Mouse (Mus musculus) C2C12 (cell line): ENCODE results near the gene Rab7.

Source experiments
- CEBPB ChIP-seq: IDR thresholded peaks from one replicate; pipeline ENCODE4 v1.6.1; 2011; ENCODE audit warnings: low read depth, mild to moderate bottlenecking, control low read depth, moderate library complexity
- CTCF ChIP-seq: IDR thresholded peaks from one replicate; pipeline ENCODE4 v1.5.1; 2011; ENCODE audit not compliant: control insufficient read depth, insufficient read depth, insufficient read length
- FOSL1 ChIP-seq: IDR thresholded peaks from one replicate; pipeline ENCODE4 v1.8.0; 2011; ENCODE audit warnings: mild to moderate bottlenecking, low read length; ENCODE audit not compliant: poor library complexity, insufficient read depth, severe bottlenecking
- USF1 ChIP-seq: IDR thresholded peaks from one replicate; pipeline ENCODE4 v1.6.1; 2011; ENCODE audit warnings: low read depth, mild to moderate bottlenecking, control low read depth, moderate library complexity

DNA sequence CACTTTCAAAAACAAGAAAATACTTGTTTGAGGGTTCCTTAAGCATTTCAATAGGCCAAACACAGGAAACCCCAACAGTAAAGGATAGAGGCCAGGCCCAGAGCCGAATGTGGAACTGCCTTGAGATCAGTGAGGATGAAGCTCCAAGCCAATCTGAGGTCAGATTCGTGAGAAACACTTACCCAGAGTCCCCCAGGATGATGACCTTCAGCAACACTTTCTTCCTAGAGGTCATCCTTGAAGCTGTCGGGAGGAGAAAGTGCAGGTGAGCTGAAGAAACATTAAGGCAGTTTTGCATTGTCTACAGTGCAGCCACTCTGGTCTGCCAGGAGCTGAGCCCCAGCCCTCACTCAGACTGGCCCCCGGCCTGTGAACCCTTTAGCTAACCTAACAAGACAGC is 31.6 kb downstream of the Rab7 start:
- no peak for TF ChIP-seq USF1
- no peak for TF ChIP-seq CTCF
- no peak for TF ChIP-seq CEBPB
- TF ChIP-seq FOSL1 = no peak
